Mouse (Mus musculus) gastrocnemius, adult 2 months (tissue): ENCODE data around the gene Nudt4. TPM values are rescaled to one million over a fixed set of nuclear protein-coding genes. Genes with fewer than 3 reads are reported as not detected.

ENCODE experiments used
- DNase-seq: peaks from one replicate; pipeline ENCODE4 v3.0.0; 2022
- H3K27ac ChIP-seq: fragments of 200-600 bp; 2 replicates; pipeline ENCODE4 v1.8.1; 2022; ENCODE audit warnings: mild to moderate bottlenecking
- H3K4me3 ChIP-seq: fragments of 200-600 bp; 2 replicates; pipeline ENCODE4 v1.8.1; 2022; ENCODE audit warnings: mild to moderate bottlenecking, moderate library complexity
- CTCF ChIP-seq: fragments of 200-600 bp; IDR thresholded peaks from 2 replicates; pipeline ENCODE4 v1.8.1; 2022; ENCODE audit warnings: antibody characterized with exemption, mild to moderate bottlenecking, moderate library complexity
- intact Hi-C: fragments of 180-260 bp; cut with DNase I; formaldehyde crosslinking; loops from one replicate; pipeline ENCODE4 v1.15.1; 2025
- total RNA-seq, 2 experiments: library from RNA; stranded (reverse); gene quantifications; 2 replicates each; pipeline ENCODE4 v1.2.3; 2021

Gene Nudt4
- total RNA-seq, 2 experiments from 2014 or later, result 182 to 332 TPM

DNA sequence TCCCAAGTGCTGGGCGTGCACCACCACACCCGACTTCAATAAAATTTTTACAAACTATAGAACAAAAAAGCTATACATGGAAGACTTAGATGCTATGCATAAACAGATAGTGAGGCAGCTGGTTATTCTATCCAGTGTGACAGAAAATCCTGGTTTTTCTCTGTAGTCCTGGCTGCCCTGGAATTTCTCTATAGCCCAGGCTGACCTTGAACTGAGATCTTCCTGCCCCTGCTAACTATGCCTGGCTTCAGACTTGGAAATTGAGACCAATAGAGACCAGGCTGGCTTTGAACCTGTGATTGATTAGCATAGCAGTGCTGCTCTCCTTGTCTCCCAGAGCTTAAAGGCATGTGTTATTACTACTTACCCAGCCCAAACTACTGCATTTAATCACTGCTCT lies 17.8 kb downstream of the Nudt4 start:
- no peak overlapping the region for H3K4me3 ChIP-seq
- no peak for TF ChIP-seq CTCF
- no peak for DNase-seq
- intact Hi-C loops, result no loop called here
- no peak overlapping the region for H3K27ac ChIP-seq

DNA sequence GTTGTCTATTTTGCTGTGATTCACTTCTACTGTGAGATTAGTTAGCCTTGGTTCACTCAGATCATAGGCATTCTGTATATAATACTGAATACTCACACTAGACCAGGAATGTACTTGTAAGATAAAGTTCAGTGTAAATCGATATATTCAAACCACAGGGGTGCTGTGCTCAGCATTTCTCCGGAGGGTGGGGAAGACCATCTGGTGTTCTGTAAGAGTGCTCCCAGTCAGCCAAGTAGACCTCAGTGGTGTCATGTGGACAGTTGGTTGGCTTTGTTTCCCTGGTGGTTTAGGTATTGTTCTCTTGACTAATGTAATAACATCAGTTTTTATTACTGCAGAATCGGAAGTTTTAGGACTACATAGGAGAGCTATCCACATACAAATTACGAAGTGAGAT lies 18.9 kb downstream of the Nudt4 start:
- intact Hi-C loops, result no loop called here
- no peak overlapping the region for H3K4me3 ChIP-seq
- no peak for DNase-seq
- peak overlapping the region; percentile 31; the same call in 1 of the 2 replicates for H3K27ac ChIP-seq
- TF ChIP-seq CTCF, result no peak

DNA sequence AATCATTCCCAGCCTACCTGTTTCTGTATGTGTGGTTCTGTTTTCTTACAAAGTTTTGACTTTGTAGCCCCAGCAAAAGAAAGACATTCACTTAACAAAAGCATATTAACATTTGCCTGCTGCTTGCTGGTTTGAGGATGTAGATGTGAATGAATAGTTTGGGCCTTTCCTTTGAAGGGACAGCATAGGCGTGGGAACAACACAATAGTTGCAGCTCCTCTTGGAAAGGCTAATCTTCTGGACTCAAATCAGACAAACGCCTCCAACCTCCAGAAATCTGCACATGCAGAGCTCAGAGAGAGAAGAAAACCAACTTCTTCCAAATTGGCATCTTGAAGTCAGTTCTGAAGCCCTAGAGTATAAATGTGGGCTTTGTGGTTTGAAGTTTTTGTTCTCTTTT lies 19.3 kb downstream of the Nudt4 start:
- Histone ChIP-seq H3K27ac (peak overlapping the region; percentile 31; the same call in 1 of the 2 replicates), H3K4me3 (no peak overlapping the region)
- TF ChIP-seq CTCF, result no peak
- intact Hi-C loops, result no loop called here
- DNase-seq, result no peak

DNA sequence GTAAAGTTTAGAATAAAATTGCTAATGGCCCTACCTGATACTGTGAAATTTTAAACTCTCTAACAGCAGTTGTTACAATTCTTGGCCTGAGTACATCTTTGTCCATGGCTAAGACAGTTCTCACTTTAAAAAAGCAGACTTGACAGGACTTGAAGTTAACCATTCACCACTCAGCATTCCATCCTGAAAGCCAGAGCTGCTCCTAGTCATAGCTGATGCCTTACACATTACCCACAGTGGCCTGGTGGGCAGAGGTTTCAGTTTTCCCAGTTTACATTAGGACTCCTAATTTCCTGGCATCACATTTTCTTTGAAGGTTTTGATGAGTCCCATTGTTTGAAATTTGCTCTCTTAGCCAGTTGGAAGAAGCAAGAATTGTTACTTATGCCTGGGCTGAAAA lies 19.9 kb downstream of the Nudt4 start:
- intact Hi-C loops, result no loop called here
- no peak overlapping the region for H3K4me3 ChIP-seq
- no peak for TF ChIP-seq CTCF
- no peak for DNase-seq
- peak overlapping the region; percentile 31; the same call in 1 of the 2 replicates for H3K27ac ChIP-seq

DNA sequence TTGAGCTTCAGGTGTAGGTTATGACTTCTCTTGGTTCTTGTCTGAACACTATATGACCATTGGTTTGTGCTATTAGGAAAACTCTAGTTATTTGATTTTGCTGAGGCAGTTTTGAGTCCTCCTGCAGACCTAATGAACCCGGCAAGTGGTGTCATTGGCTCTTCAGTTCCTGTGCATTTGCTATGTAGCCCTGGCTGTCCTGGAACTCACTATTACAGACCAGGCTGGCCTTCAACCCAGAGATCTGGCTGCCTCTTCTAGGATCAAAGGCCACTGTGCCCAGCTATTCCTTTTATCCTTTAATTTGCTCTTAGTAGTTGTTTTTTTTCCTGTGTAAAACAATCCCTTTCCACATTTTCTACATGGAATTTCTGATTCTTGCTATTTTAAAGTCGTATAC lies 20.6 kb downstream of the Nudt4 start:
- intact Hi-C loops, result no loop called here
- H3K27ac ChIP-seq, result peak overlapping the region; percentile 50; the same call in 1 of the 2 replicates

DNA sequence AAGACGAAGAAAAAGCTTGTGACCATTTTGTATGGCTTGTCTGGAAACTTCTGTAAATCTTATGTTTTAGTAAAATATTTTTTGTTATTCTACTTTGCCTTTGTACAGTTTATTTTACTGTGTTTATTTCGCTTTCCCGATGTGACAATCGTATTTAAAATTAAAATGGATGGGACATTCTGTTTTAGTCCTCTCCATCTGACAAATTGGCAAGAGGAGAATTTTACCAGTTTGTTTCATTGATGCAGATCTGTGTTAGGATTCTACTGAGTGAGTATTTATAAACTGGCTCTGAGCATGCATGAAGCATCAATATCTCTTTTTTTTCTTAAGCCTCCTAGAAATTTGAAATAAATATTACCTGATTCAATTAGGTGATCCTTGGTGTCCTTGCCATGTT lies 21.0 kb downstream of the Nudt4 start:
- Histone ChIP-seq H3K4me3 (no peak overlapping the region), H3K27ac (peak overlapping the region; percentile 50; the same call in 1 of the 2 replicates)
- DNase-seq, result no peak
- TF ChIP-seq CTCF, result no peak
- intact Hi-C loops, result no loop called here

More for the DNA sequence above, 20.6 kb downstream of the Nudt4 start:
- H3K4me3 ChIP-seq, result no peak overlapping the region
- no peak for TF ChIP-seq CTCF
- DNase-seq, result no peak

DNA sequence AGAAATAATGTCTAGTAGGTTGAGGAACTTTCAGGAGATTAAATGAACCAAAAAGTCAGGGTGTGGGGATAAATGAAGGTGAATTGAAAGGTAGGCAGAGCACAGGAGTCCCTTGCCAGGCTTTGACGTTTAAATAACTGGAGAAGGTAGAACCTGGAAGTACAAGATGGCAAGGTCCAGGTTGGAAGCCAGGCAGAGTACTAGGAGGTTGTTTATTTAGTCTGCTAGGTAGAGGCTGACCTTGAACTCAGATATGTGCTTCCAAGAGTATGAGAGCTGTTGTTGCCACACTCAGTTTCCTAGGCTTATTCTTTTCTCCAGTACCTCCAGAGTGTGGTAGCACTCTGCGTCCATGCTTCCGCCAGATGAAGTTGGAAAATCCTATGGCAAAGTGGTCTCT lies 24.1 kb downstream of the Nudt4 start:
- DNase-seq, result no peak
- Histone ChIP-seq H3K27ac (peak overlapping the region; percentile 82), H3K4me3 (no peak overlapping the region)
- TF ChIP-seq CTCF, result no peak
- intact Hi-C loops, result no loop called here

DNA sequence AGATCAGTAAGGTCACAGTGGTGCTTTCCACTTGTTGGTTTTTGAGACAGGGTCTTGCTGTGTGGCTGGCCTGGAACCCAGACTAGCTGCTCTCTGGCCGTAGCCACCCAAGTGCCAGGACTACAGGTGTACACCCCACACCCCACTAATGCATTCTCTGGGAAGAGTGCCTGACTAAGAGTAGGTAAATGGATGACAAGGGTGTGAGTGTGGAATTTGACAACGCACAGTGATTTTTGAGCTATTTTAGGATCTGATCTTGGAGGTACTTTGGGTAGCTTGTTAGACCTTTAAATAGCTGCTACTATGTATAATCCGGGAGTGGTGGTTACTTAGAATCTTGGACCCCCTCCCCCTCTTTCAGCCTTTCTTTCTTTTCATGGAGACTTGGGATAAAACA lies 24.7 kb downstream of the Nudt4 start:
- Histone ChIP-seq H3K4me3 (peak overlapping the region; percentile 4; the same call in 1 of the 2 replicates), H3K27ac (peak overlapping the region; percentile 82)
- intact Hi-C loops, result no loop called here
- no peak for DNase-seq
- no peak for TF ChIP-seq CTCF

DNA sequence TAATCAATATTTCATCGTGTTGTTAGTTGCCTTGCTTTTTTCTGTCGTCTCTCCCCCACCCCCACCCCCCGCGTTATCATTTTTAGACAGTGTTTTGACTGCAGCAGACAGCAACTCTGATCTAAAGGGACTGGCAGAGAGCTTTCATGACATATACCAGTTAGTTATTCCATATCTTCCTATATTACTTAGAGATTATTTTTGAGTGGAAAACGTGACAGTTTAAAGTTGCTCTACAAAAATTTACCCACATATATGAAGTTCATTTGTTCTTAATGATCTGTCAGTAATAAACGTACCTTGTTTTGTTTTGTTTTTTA lies 27.8 kb downstream of the Nudt4 start:
- Histone ChIP-seq H3K27ac (no peak overlapping the region), H3K4me3 (no peak overlapping the region)
- TF ChIP-seq CTCF, result no peak
- intact Hi-C loops, result no loop called here
- DNase-seq, result no peak

DNA sequence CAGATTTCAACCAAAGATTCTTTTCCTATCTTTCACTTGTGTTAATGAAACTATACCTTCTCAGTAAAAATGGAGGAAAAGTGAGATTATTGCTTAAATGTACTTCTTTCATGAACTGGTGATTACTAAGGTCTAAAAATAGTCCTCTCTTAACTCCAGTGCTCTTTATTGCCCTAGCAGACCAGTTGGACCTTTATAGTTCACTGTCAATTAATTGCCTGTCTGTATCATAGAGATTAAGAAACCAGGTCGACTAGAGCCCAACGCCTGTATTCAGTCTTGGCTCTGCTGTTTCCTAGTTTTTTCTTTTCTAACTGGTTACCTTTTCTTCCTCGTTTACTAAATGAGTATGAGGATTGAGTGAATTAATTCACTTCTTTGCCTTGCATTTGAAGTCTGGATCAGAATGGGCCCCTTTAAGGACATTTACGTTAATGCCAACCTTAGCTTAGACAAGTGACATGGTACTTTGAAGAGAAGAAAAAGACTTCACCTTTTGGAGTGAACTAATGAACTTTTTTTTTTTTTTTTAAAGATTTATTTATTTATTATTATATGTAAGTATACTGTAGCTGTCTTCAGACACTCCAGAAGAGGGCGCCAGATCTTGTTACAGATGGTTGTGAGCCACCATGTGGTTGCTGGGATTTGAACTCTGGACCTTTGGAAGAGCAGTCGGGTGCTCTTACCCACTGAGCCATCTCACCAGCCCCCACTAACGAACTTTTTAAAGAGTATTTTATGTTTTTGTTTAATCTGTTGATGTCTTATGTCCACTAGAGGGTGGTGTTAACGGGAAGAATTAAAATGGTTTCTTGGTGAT lies 28.3 kb downstream of the Nudt4 start:
- DNase-seq, result no peak
- TF ChIP-seq CTCF, result no peak; the same call in 1 of the 2 replicates
- peak overlapping the region; percentile 56; the same call in 1 of the 2 replicates for H3K27ac ChIP-seq

DNA sequence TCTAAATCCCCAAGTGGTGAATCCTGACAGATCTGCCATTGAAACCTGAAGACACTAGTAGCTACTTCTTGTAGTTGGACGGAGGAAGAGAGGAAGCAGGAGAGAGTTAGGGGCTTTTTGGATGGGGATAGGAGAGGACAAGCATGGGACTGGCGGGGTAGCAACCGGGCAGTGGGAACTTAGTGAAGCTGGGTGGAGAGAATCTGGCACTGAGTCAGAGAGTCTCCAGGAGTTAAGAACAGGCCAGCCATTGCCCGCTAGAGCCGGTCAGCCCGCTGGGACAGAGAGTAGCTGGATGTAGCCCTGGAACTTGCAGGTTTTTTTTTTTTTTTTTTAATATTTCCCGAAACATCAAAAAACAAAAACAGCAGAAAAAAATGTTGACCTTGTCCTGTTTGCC lies 30.6 kb downstream of the Nudt4 start:
- Histone ChIP-seq H3K4me3 (no peak overlapping the region), H3K27ac (peak overlapping the region; percentile 74)
- no peak for TF ChIP-seq CTCF
- DNase-seq, result peak; percentile 42
- intact Hi-C loops, result no loop called here

More for the DNA sequence above, 28.3 kb downstream of the Nudt4 start:
- intact Hi-C loops, result no loop called here
- H3K4me3 ChIP-seq, result no peak overlapping the region

DNA sequence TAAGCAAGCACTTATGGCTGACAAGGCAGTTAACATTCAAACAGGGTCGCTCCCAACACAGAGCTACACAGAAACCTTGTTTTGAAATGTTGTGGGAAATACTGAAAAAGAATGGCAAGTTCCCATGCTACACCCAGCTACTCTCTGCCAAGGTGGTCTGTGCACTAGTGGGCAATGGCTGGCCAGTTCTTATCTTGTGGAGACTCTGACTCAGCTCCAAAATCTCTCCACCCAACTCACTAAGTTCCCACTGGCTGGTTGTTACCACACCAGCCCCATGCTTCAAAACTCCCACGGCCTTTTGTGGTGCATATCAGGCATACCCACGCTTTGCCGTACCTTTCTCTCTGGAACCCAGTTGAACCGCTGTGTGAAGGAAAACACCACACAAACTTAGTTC lies 31.0 kb downstream of the Nudt4 start:
- TF ChIP-seq CTCF, result no peak
- DNase-seq, result no peak
- Histone ChIP-seq H3K27ac (peak overlapping the region; percentile 74), H3K4me3 (no peak overlapping the region)
- intact Hi-C loops, result no loop called here

DNA sequence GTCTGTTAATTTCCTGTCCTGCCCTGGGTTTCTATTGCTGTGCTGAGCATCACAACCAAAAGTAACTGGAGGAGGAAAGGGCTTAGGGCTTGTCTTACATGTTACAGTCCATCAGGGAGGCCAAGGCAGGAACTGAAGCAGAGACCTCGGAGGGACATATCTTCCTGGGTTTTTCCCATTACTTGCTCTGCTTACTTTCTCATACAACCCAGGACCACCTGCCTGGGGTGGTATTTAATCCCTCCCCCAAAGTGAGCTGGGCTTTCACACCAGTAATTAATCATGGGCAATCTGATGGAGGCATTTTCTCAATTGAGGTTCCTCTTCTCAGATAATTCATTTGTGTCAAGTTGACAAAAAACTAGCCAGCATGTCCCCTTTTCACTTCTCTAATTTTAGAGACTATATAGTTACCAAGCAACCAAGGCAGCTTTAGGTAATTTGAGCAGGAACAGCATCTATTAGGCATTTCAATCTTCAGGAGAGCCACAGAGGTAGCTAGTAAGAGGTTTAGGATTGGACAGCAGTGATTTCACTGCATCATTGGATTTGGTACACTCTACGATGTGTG lies 33.3 kb downstream of the Nudt4 start:
- DNase-seq, result no peak
- peak overlapping the region; percentile 74 for H3K27ac ChIP-seq
- TF ChIP-seq CTCF, result no peak
- H3K4me3 ChIP-seq, result no peak overlapping the region
- intact Hi-C loops, result no loop called here
